Mouse (Mus musculus) heart, adult 9 months (tissue): Measurements from ENCODE around the gene Scimp.
"Not testable (repeated sequence)": the region's sequence is repeated elsewhere in the genome, so short reads cannot be mapped to it uniquely, and the experiment has no call there.

Source experiments
- DNase-seq, 2 experiments: peaks; one replicate each; pipeline ENCODE4 v3.0.0; 2022; ENCODE audit warnings: low spot score in 2 of 2

Scimp gene

GRCm38 (mm10) chr11:70811471-70812240 is 730 bp downstream of the Scimp start:
- no peak for DNase-seq

- DNase-seq, result no peak
Measured at GRCm38 (mm10) chr11:70811041-70811440, 1.3 kb downstream of the Scimp start.

GRCm38 (mm10) chr11:70809011-70809410 is 3.4 kb downstream of the Scimp start:
- DNase-seq, result no peak

GRCm38 (mm10) chr11:70808101-70808500 is 4.3 kb downstream of the Scimp start:
- DNase-seq, result no peak

GRCm38 (mm10) chr11:70807630-70808029 is 4.8 kb downstream of the Scimp start:
- DNase-seq, result no peak

- DNase-seq, result no peak
Measured at GRCm38 (mm10) chr11:70806697-70807096, 5.7 kb downstream of the Scimp start.

GRCm38 (mm10) chr11:70805641-70806175 is 6.7 kb downstream of the Scimp start:
- no peak for DNase-seq

GRCm38 (mm10) chr11:70804395-70804794 is 8.0 kb downstream of the Scimp start:
- DNase-seq, result no peak

GRCm38 (mm10) chr11:70803711-70804200 is 8.6 kb downstream of the Scimp start:
- peak in 1 of 2 experiments; percentile 31 for DNase-seq

GRCm38 (mm10) chr11:70802865-70803261 is 9.5 kb downstream of the Scimp start:
- DNase-seq, result no peak

- no peak for DNase-seq
Measured at GRCm38 (mm10) chr11:70802208-70802864, 10.1 kb downstream of the Scimp start.

- DNase-seq, result no peak
Measured at GRCm38 (mm10) chr11:70792409-70792808, 20.0 kb downstream of the Scimp start.

GRCm38 (mm10) chr11:70791676-70792075 is 20.7 kb downstream of the Scimp start:
- no peak for DNase-seq

GRCm38 (mm10) chr11:70790874-70791551 is 21.4 kb downstream of the Scimp start:
- DNase-seq, result no peak

- no peak for DNase-seq
Measured at GRCm38 (mm10) chr11:70790426-70790825, 22.0 kb downstream of the Scimp start.

GRCm38 (mm10) chr11:70788972-70789655 is 23.3 kb downstream of the Scimp start:
- DNase-seq, result no peak

- peak in 1 of 2 experiments; percentile 32 for DNase-seq
Measured at GRCm38 (mm10) chr11:70787052-70787451, 25.3 kb downstream of the Scimp start.

- DNase-seq, result no peak
Measured at GRCm38 (mm10) chr11:70785908-70786307, 26.5 kb downstream of the Scimp start.

GRCm38 (mm10) chr11:70778058-70778457 is 34.3 kb downstream of the Scimp start:
- DNase-seq, result not testable (repeated sequence)

GRCm38 (mm10) chr11:70777634-70778033 is 34.8 kb downstream of the Scimp start:
- no peak for DNase-seq

- peak; percentile 46 to 60 for DNase-seq
Measured at GRCm38 (mm10) chr11:70776830-70777571, 35.4 kb downstream of the Scimp start.
